Mouse (Mus musculus) CH12.LX (cell line): ENCODE measurements around the gene Atxn7l3.

Source experiments
- CTCF ChIP-seq, 2 experiments: IDR thresholded peaks in 1 of 2; conservative IDR thresholded peaks in 1 of 2; 2 replicates each; pipeline ENCODE4 v1.5.1; 2011 to 2012; ENCODE audit warnings: low read depth in 2 of 2, low read length in 2 of 2, improper control_type of control experiment in 1 of 2, inconsistent platforms in 1 of 2, mild to moderate bottlenecking in 1 of 2, moderate library complexity in 1 of 2
- POLR2A ChIP-seq: IDR thresholded peaks from 2 replicates; pipeline ENCODE4 v1.6.1; 2011; ENCODE audit warnings: low read depth, mild to moderate bottlenecking, improper control_type of control experiment, low read length
- POLR2AphosphoS2 ChIP-seq: IDR thresholded peaks from 2 replicates; pipeline ENCODE4 v1.6.1; 2011; ENCODE audit warnings: low read depth, low read length, improper control_type of control experiment
- USF1 ChIP-seq: IDR thresholded peaks from 2 replicates; pipeline ENCODE4 v1.6.1; 2014; ENCODE audit warnings: low read depth, mild to moderate bottlenecking, inconsistent platforms, low read length, improper control_type of control experiment

GRCm38 (mm10) chr11:102318576-102319409, 22.4 kb upstream of the Atxn7l3 start:
- TF ChIP-seq CTCF (conservative IDR thresholded peaks at IDR 0.05 in 1 of 2, IDR thresholded peaks at IDR 0.05 in 1 of 2; ENCODE audit: low read depth in 2 of 2, low read length in 2 of 2), result no peak
- peak; percentile 23 for TF ChIP-seq POLR2A
- no peak for TF ChIP-seq POLR2AphosphoS2
- TF ChIP-seq USF1, result no peak
